Comparison of ENCODE assay signal across 8 mouse cellular contexts in genomic region chr16:20619541-20620398, GRCm38 (mm10). TPM values are rescaled to one million over a fixed set of nuclear protein-coding genes. Genes with fewer than 3 reads are reported as not detected.
DNase-seq lines count a peak whose midpoint lies in the region; ATAC-seq and TF ChIP-seq lines count a peak whose summit lies in the region.

No protein-coding gene starts in this region.

- TF ChIP-seq POLR2A in olfactory bulb, adult 2 months (IDR thresholded peaks at IDR 0.05; ENCODE audit: insufficient read depth, low read depth, low read length), result no peak

- no peak for TF ChIP-seq EP300 in liver, embryonic 14.5 days (IDR thresholded peaks at IDR 0.05; ENCODE audit: low read depth)

- H3K9me3 ChIP-seq in embryonic facial prominence, embryonic 15.5 days (replicated peaks), result no peaks in the 10 kb centered on the region
- no peaks in the 10 kb centered on the region for H3K9me3 ChIP-seq in hindbrain, embryonic 15.5 days
- H3K9me3 ChIP-seq in liver, embryonic 14.5 days (ENCODE audit: control insufficient read depth, low read length), result no peaks in the 10 kb centered on the region

- peaks cover 34% of the 10 kb centered on the region for H3K4me1 ChIP-seq in embryonic facial prominence, embryonic 15.5 days
- H3K4me1 ChIP-seq in hindbrain, embryonic 15.5 days (replicated peaks), result peaks cover 31% of the 10 kb centered on the region
- H3K4me1 ChIP-seq in liver, embryonic 14.5 days (replicated peaks; ENCODE audit: control insufficient read depth in 2 of 2, insufficient read depth in 2 of 2, low read length in 1 of 2), result peaks cover 0 to 4% of the 10 kb centered on the region in 2 experiments; a peak in 2 of 4 replicates
- peaks cover 19% of the 10 kb centered on the region for H3K4me1 ChIP-seq in olfactory bulb, adult 2 months (ENCODE audit: control insufficient read depth, insufficient read depth, low read length)

- TF ChIP-seq CTCF in liver, embryonic 14.5 days (IDR thresholded peaks at IDR 0.05; ENCODE audit: low read depth), result no peak
- TF ChIP-seq CTCF in olfactory bulb, adult 2 months (IDR thresholded peaks at IDR 0.05; ENCODE audit: insufficient read depth, low read depth, low read length), result no peak

- H3K9ac ChIP-seq in embryonic facial prominence, embryonic 15.5 days, result no peak overlapping the region
- H3K9ac ChIP-seq in hindbrain, embryonic 15.5 days, result peak overlapping the region; percentile 89
- H3K9ac ChIP-seq in liver, embryonic 14.5 days (replicated peaks), result no peak overlapping the region

- H3K27me3 ChIP-seq in embryonic facial prominence, embryonic 15.5 days, result peaks cover 27% of the 10 kb centered on the region
- no peaks in the 10 kb centered on the region for H3K27me3 ChIP-seq in hindbrain, embryonic 15.5 days
- peaks cover 53% of the 10 kb centered on the region for H3K27me3 ChIP-seq in liver, embryonic 14.5 days (ENCODE audit: control insufficient read depth, insufficient read depth, low read length)

- no peak overlapping the region for H3K27ac ChIP-seq in embryonic facial prominence, embryonic 15.5 days (replicated peaks)
- H3K27ac ChIP-seq in hindbrain, embryonic 15.5 days (replicated peaks), result peak overlapping the region; percentile 93
- no peak overlapping the region for H3K27ac ChIP-seq in liver, embryonic 14.5 days
- H3K27ac ChIP-seq in olfactory bulb, adult 2 months (ENCODE audit: insufficient read depth, low read depth, low read length), result no peak overlapping the region

- WGBS in embryonic facial prominence, embryonic 15.5 days, result 2% methylated on average over 81 of the region's 83 CpGs
- under 1% methylated on average over 80 of the region's 83 CpGs for WGBS in hindbrain, embryonic 15.5 days
- WGBS in liver, embryonic 14.5 days (ENCODE audit: insufficient replicate concordance), result 4% methylated on average over 80 of the region's 83 CpGs
- 1% methylated on average over 81 of the region's 83 CpGs for WGBS in olfactory bulb, adult 2 months

- peak overlapping the region; percentile 69 for H3K4me3 ChIP-seq in embryonic facial prominence, embryonic 15.5 days (replicated peaks)
- peak overlapping the region; percentile 77 for H3K4me3 ChIP-seq in hindbrain, embryonic 15.5 days
- H3K4me3 ChIP-seq in liver, embryonic 14.5 days (ENCODE audit: insufficient read depth in 1 of 2, low read depth in 2 of 2, low read length in 2 of 2), result peak overlapping the region; percentile 5 to 66; a peak in 3 of 4 replicates
- peak overlapping the region; percentile 77 for H3K4me3 ChIP-seq in olfactory bulb, adult 2 months (ENCODE audit: insufficient read depth, low read depth, low read length)

- peak; percentile 21 for DNase-seq in ovary, postnatal 14 days (ENCODE audit: low spot score)
- DNase-seq in ovary, postnatal 10 days (ENCODE audit: low spot score), result no peak
- peak; percentile 60 for DNase-seq in adrenal gland, postnatal 10 days
- peak in 1 of 3 experiments; percentile 9 for DNase-seq in liver, embryonic 14.5 days (ENCODE audit: low read depth in 3 of 3, low spot score in 3 of 3)

- ATAC-seq in embryonic facial prominence, embryonic 15.5 days (ENCODE audit: insufficient number of reproducible peaks, low FRiP score, low TSS enrichment, low read depth), result peak; percentile 58
- peak; percentile 24 for ATAC-seq in hindbrain, embryonic 15.5 days (ENCODE audit: low FRiP score, low read depth)
- ATAC-seq in liver, embryonic 14.5 days (ENCODE audit: insufficient read depth), result peak; percentile 25; the same call in 1 of the 2 replicates
- ATAC-seq in inflammation-experienced regulatory T-cells, adult 6 months, result no peak

- H3K36me3 ChIP-seq in embryonic facial prominence, embryonic 15.5 days, result no peaks in the 10 kb centered on the region
- 0 out of 2 replicates have a peak, but pooled peaks cover 11% of the 10 kb centered on the region for H3K36me3 ChIP-seq in hindbrain, embryonic 15.5 days
- H3K36me3 ChIP-seq in liver, embryonic 14.5 days (replicated peaks; ENCODE audit: control insufficient read depth, insufficient read depth, low read depth), result no peaks in the 10 kb centered on the region

- peak overlapping the region; percentile 99 for H3K4me2 ChIP-seq in embryonic facial prominence, embryonic 15.5 days (replicated peaks)
- H3K4me2 ChIP-seq in hindbrain, embryonic 15.5 days, result peak overlapping the region; percentile 94
- H3K4me2 ChIP-seq in liver, embryonic 14.5 days (ENCODE audit: low read depth), result peak overlapping the region; percentile 92

RNA-seq across cellular contexts. Expression of gene Camk2n2, which starts 1.3 kb away (rescaled TPM):
- 10 to 100 TPM; 11.0 to 23.4 TPM for total RNA-seq in adrenal gland, postnatal 10 days (2021)
- 1.7 and 1.9 TPM in 2 replicates for polyA plus RNA-seq in embryonic facial prominence, embryonic 15.5 days (2015; fragmentation: Nextera tagmentation; extraction: Ambion mirVana)
- polyA plus RNA-seq in hindbrain, embryonic 15.5 days (2015; fragmentation: Nextera tagmentation; extraction: Ambion mirVana), result 42.6 and 43.0 TPM in 2 replicates
- 0.32 and 0.38 TPM in 2 replicates for polyA plus RNA-seq in liver, embryonic 14.5 days (2012; rRNA removed)
- 0.19 and 0.32 TPM in 2 replicates for polyA plus RNA-seq in liver, embryonic 14.5 days (2014; fragmentation: Nextera tagmentation; extraction: Ambion mirVana)
- not detected in 2 replicates for polyA plus RNA-seq in olfactory bulb, adult 2 months (2012; ENCODE audit: insufficient read depth, insufficient read length, low replicate concordance, missing spikeins)
- polyA plus RNA-seq in inflammation-experienced regulatory T-cells, adult 6 months (2017; shearing (Covaris generic)), result under 1 TPM in 1 of 3 experiments, not detected in 2; 0.43 TPM

RNA-seq across cellular contexts. Expression of gene Alg3, which starts 8.2 kb away (rescaled TPM):
- 10 to 100 TPM; 16.8 to 17.9 TPM for total RNA-seq in adrenal gland, postnatal 10 days (2021)
- 36.3 and 39.4 TPM in 2 replicates for polyA plus RNA-seq in embryonic facial prominence, embryonic 15.5 days (2015; fragmentation: Nextera tagmentation; extraction: Ambion mirVana)
- 36.5 and 46.2 TPM in 2 replicates for polyA plus RNA-seq in hindbrain, embryonic 15.5 days (2015; fragmentation: Nextera tagmentation; extraction: Ambion mirVana)
- 9.3 and 12.7 TPM in 2 replicates for polyA plus RNA-seq in liver, embryonic 14.5 days (2012; rRNA removed)
- 21.7 and 23.6 TPM in 2 replicates for polyA plus RNA-seq in liver, embryonic 14.5 days (2014; fragmentation: Nextera tagmentation; extraction: Ambion mirVana)
- not detected in 2 replicates for polyA plus RNA-seq in olfactory bulb, adult 2 months (2012; ENCODE audit: insufficient read depth, insufficient read length, low replicate concordance, missing spikeins)
- polyA plus RNA-seq in inflammation-experienced regulatory T-cells, adult 6 months (2017; shearing (Covaris generic)), result 10 to 100 TPM; 22.7 to 33.7 (median 28.4) TPM

RNA-seq across cellular contexts. Expression of gene Gm49333, which starts 8.4 kb away (rescaled TPM):
- total RNA-seq in adrenal gland, postnatal 10 days (2021), result not detected
- polyA plus RNA-seq in embryonic facial prominence, embryonic 15.5 days (2015; fragmentation: Nextera tagmentation; extraction: Ambion mirVana), result not detected in 2 replicates
- polyA plus RNA-seq in hindbrain, embryonic 15.5 days (2015; fragmentation: Nextera tagmentation; extraction: Ambion mirVana), result not detected in 2 replicates
- polyA plus RNA-seq in liver, embryonic 14.5 days (2012; rRNA removed), result 0.04 and 0.08 TPM in 2 replicates
- not detected in 2 replicates for polyA plus RNA-seq in liver, embryonic 14.5 days (2014; fragmentation: Nextera tagmentation; extraction: Ambion mirVana)
- not detected in 2 replicates for polyA plus RNA-seq in olfactory bulb, adult 2 months (2012; ENCODE audit: insufficient read depth, insufficient read length, low replicate concordance, missing spikeins)
- polyA plus RNA-seq in inflammation-experienced regulatory T-cells, adult 6 months (2017; shearing (Covaris generic)), result not detected

RNA-seq across cellular contexts. Expression of gene Eef1akmt4, which starts 8.4 kb away (rescaled TPM):
- total RNA-seq in adrenal gland, postnatal 10 days (2021), result 10 to 100 TPM in 1 of 2 experiments, 1 to 10 TPM in 1; 9.3 to 10.7 TPM
- 29.2 and 31.3 TPM in 2 replicates for polyA plus RNA-seq in embryonic facial prominence, embryonic 15.5 days (2015; fragmentation: Nextera tagmentation; extraction: Ambion mirVana)
- polyA plus RNA-seq in hindbrain, embryonic 15.5 days (2015; fragmentation: Nextera tagmentation; extraction: Ambion mirVana), result 10.7 and 11.0 TPM in 2 replicates
- polyA plus RNA-seq in liver, embryonic 14.5 days (2012; rRNA removed), result 9.4 and 10.3 TPM in 2 replicates
- polyA plus RNA-seq in liver, embryonic 14.5 days (2014; fragmentation: Nextera tagmentation; extraction: Ambion mirVana), result 18.1 and 20.7 TPM in 2 replicates
- not detected in 2 replicates for polyA plus RNA-seq in olfactory bulb, adult 2 months (2012; ENCODE audit: insufficient read depth, insufficient read length, low replicate concordance, missing spikeins)
- 10 to 100 TPM; 12.0 to 19.3 (median 18.7) TPM for polyA plus RNA-seq in inflammation-experienced regulatory T-cells, adult 6 months (2017; shearing (Covaris generic))

RNA-seq across cellular contexts. Expression of gene Ece2, which starts 9.9 kb away (rescaled TPM):
- total RNA-seq in adrenal gland, postnatal 10 days (2021), result 1 to 10 TPM; 7.5 to 9.1 TPM
- polyA plus RNA-seq in embryonic facial prominence, embryonic 15.5 days (2015; fragmentation: Nextera tagmentation; extraction: Ambion mirVana), result 7.3 and 8.2 TPM in 2 replicates
- polyA plus RNA-seq in hindbrain, embryonic 15.5 days (2015; fragmentation: Nextera tagmentation; extraction: Ambion mirVana), result 15.1 and 18.1 TPM in 2 replicates
- 0.08 TPM in 1 of 2 replicates, not detected in the other for polyA plus RNA-seq in liver, embryonic 14.5 days (2012; rRNA removed)
- polyA plus RNA-seq in liver, embryonic 14.5 days (2014; fragmentation: Nextera tagmentation; extraction: Ambion mirVana), result 0.04 TPM in 1 of 2 replicates, not detected in the other
- polyA plus RNA-seq in olfactory bulb, adult 2 months (2012; ENCODE audit: insufficient read depth, insufficient read length, low replicate concordance, missing spikeins), result not detected in 2 replicates
- polyA plus RNA-seq in inflammation-experienced regulatory T-cells, adult 6 months (2017; shearing (Covaris generic)), result not detected

Comparison
In these comparisons a context has a peak if more than half of its experiments do, and no peak if none do; other contexts are left out.
1. RNA of gene Camk2n2, which starts 1.3 kb away (polyA plus RNA-seq): not detected in olfactory bulb, adult 2 months and 42.6 to 43.0 TPM in hindbrain, embryonic 15.5 days; 1.7 to 1.9 TPM in embryonic facial prominence, embryonic 15.5 days, 0.19 to 0.38 TPM in liver, embryonic 14.5 days and 0.43 TPM in inflammation-experienced regulatory T-cells, adult 6 months; every median in the first group is over 10 times any median in the second.
2. RNA of gene Alg3, which starts 8.2 kb away (polyA plus RNA-seq): 36.5 to 46.2 TPM in hindbrain, embryonic 15.5 days, 36.3 to 39.4 TPM in embryonic facial prominence, embryonic 15.5 days, 22.7 to 33.7 TPM in inflammation-experienced regulatory T-cells, adult 6 months and 9.3 to 23.6 TPM in liver, embryonic 14.5 days; not detected in olfactory bulb, adult 2 months; every median in the first group is over 10 times any median in the second.
3. Peak in every context shown above with its lines, with median percentiles within 50 percentile points of each other: H3K4me2 ChIP-seq and H3K4me3 ChIP-seq.